Mouse (Mus musculus) neural tube, embryonic 14.5 days (tissue): ENCODE data around the gene Faim. TPM values are rescaled to one million over a fixed set of nuclear protein-coding genes. Genes with fewer than 3 reads are reported as not detected.

Experiments
- ATAC-seq: fragments of 200-750 bp; cut with Nextera tagmentation; 2 replicates; pipeline ENCODE4 v1.8.0; 2017; ENCODE audit warnings: low read depth, mild to moderate bottlenecking, moderate TSS enrichment, moderate library complexity
- H3K27ac ChIP-seq: fragments of 300-500 bp; sonication (generic); 2 replicates; pipeline ENCODE4 v1.5.1; 2014; ENCODE audit warnings: low read depth, mild to moderate bottlenecking, control low read depth, low read length, moderate library complexity, mixed read lengths
- H3K27me3 ChIP-seq: fragments of 300-500 bp; sonication (generic); 2 replicates; pipeline ENCODE4 v1.6.1; 2014; ENCODE audit warnings: low read length; ENCODE audit not compliant: control insufficient read depth, insufficient read depth
- H3K36me3 ChIP-seq: fragments of 300-500 bp; sonication (generic); 2 replicates; pipeline ENCODE4 v1.6.1; 2014; ENCODE audit warnings: low read length, mixed read lengths; ENCODE audit not compliant: control insufficient read depth, insufficient read depth
- H3K4me1 ChIP-seq: fragments of 300-500 bp; sonication (generic); 2 replicates; pipeline ENCODE4 v1.6.1; 2014; ENCODE audit warnings: low read length; ENCODE audit not compliant: control insufficient read depth, insufficient read depth
- H3K4me2 ChIP-seq: fragments of 300-500 bp; sonication (generic); 2 replicates; pipeline ENCODE4 v1.6.1; 2014; ENCODE audit warnings: mild to moderate bottlenecking, low read depth, low read length, control low read depth
- H3K4me3 ChIP-seq: fragments of 300-500 bp; sonication (generic); 2 replicates; pipeline ENCODE4 v1.5.1; 2014; ENCODE audit warnings: low read depth, low read length, control low read depth, mixed read lengths
- H3K9ac ChIP-seq: fragments of 300-500 bp; sonication (generic); replicated peaks from 2 replicates; pipeline ENCODE4 v1.6.1; 2014; ENCODE audit warnings: low read depth, mild to moderate bottlenecking, control low read depth, low read length, mixed read lengths
- H3K9me3 ChIP-seq: fragments of 300-500 bp; sonication (generic); 2 replicates; pipeline ENCODE4 v1.6.1; 2016; ENCODE audit warnings: low read length; ENCODE audit not compliant: control insufficient read depth
- WGBS: fragments of 180-500 bp; shearing (Covaris S2); extraction: QIAGEN DNeasy Blood & Tissue Kit; methylation state at CpG from one replicate; pipeline ENCODE4 v1.1.7; 2014; 5-methylcytosine and 5-hydroxymethylcytosine counted together
- polyA plus RNA-seq: library from polyadenylated mRNA; unstranded; fragments of >200 nt; fragmentation: Nextera tagmentation; extraction: Ambion mirVana; gene quantifications from 2 replicates; pipeline ENCODE4 v1.2.1, GENCODE M21; 2014

Faim gene
- 119 and 124 TPM in 2 replicates for polyA plus RNA-seq

DNA sequence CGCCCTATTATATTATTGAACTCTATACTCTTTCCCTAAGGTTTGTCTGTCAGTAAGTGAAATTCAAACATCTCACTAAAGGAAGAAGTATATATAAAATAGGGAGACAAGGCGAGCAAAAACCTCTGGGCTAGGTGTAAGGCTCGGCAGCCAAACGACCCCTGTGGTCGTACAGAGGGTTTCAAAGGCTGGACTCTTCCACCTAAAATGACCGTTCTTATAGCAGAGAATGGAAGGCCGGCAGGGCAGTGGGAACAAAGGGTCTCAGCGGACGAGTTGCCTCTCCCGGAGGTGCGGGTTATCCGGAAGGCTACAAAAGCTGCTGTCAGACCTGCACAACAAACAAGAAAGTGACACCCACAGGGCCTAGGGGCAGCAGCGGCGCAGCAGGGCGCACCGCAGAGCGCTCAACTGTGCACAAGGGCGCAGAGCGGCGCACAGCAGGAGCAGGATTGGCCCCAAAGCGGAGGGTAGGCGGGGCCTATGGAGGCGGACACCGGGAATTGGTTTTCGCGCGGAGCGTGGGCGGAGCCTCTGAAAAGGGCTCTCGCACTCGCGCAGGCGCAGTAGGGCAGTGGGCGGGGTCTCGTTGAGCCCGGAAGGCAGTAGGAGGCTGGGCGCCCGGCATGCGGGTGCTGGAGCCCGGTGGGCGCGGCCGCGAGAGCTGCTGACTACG lies at the start of gene Faim:
TSS of gene Faim (plus strand) at position 574 of the 676 bp plus-strand sequence.
- 1% methylated on average over 41 of the region's 45 CpGs for WGBS
- H3K9ac ChIP-seq: peak within 1 kb of the TSS; percentile 86
- H3K27me3 ChIP-seq: no peaks in the 10 kb centered on the region
- peak; percentile 98 for ATAC-seq
- peak within 1 kb of the TSS; percentile 79 for H3K27ac ChIP-seq
- peak within 1 kb of the TSS; percentile 75 for H3K4me2 ChIP-seq
- no peaks in the 10 kb centered on the region for H3K9me3 ChIP-seq
- no peaks in the 10 kb centered on the region for H3K36me3 ChIP-seq
- H3K4me3 ChIP-seq: peak within 1 kb of the TSS; percentile 79
- peaks cover 11% of the 10 kb centered on the region for H3K4me1 ChIP-seq

- H3K4me1 ChIP-seq: no peaks in the 10 kb centered on the region
- H3K4me2 ChIP-seq: no peak overlapping the region
- H3K9me3 ChIP-seq: no peaks in the 10 kb centered on the region
- H3K36me3 ChIP-seq: no peaks in the 10 kb centered on the region
- no peaks in the 10 kb centered on the region for H3K27me3 ChIP-seq
- no peak overlapping the region for H3K4me3 ChIP-seq
- 29% methylated on average over 2 of the region's 2 CpGs for WGBS
- H3K27ac ChIP-seq: no peak overlapping the region
- no peak overlapping the region for H3K9ac ChIP-seq
- ATAC-seq: no peak
Observed at GRCm38 (mm10) chr9:98939290-98939689, 46.9 kb upstream of the Faim start.

- Histone ChIP-seq H3K4me1 (peaks cover 17% of the 10 kb centered on the region), H3K27me3 (peaks cover 47% of the 10 kb centered on the region), H3K27ac (no peak overlapping the region), H3K4me2 (0 out of 2 replicates have a peak overlapping the region, but pooled peaks have one; percentile 12), H3K9me3 (no peaks in the 10 kb centered on the region), H3K36me3 (no peaks in the 10 kb centered on the region), H3K4me3 (no peak overlapping the region), H3K9ac (no peak overlapping the region)
- under 1% methylated on average over 39 of the region's 40 CpGs for WGBS
- ATAC-seq: peak; percentile 42; the same call in 1 of the 2 replicates
Observed at GRCm38 (mm10) chr9:98952171-98953050, 33.8 kb upstream of the Faim start.

- peaks cover 51% of the 10 kb centered on the region for H3K27me3 ChIP-seq
Observed at GRCm38 (mm10) chr9:98953291-98953690, 32.9 kb upstream of the Faim start.

GRCm38 (mm10) chr9:98953830-98954229 lies 32.3 kb upstream of the Faim start:
- 4% methylated on average over 9 of the region's 9 CpGs for WGBS
- Histone ChIP-seq H3K4me3 (no peak overlapping the region), H3K9ac (no peak overlapping the region), H3K27ac (no peak overlapping the region), H3K27me3 (peaks cover 53% of the 10 kb centered on the region), H3K4me1 (peaks cover 17% of the 10 kb centered on the region), H3K36me3 (no peaks in the 10 kb centered on the region), H3K9me3 (no peaks in the 10 kb centered on the region), H3K4me2 (no peak overlapping the region)
- ATAC-seq: no peak

More at GRCm38 (mm10) chr9:98953291-98953690, 32.9 kb upstream of the Faim start:
- 9% methylated on average over 4 of the region's 4 CpGs for WGBS
- Histone ChIP-seq H3K4me3 (no peak overlapping the region), H3K4me1 (peaks cover 17% of the 10 kb centered on the region), H3K9me3 (no peaks in the 10 kb centered on the region), H3K27ac (no peak overlapping the region), H3K9ac (no peak overlapping the region), H3K36me3 (no peaks in the 10 kb centered on the region), H3K4me2 (no peak overlapping the region)
- no peak for ATAC-seq

- H3K27me3 ChIP-seq: peaks cover 61% of the 10 kb centered on the region
- no peak overlapping the region for H3K9ac ChIP-seq
- H3K4me2 ChIP-seq: peak overlapping the region; percentile 43; the same call in 1 of the 2 replicates
- no peaks in the 10 kb centered on the region for H3K9me3 ChIP-seq
- no peak overlapping the region for H3K27ac ChIP-seq
- no peak for ATAC-seq
- peak overlapping the region; percentile 29; the same call in 1 of the 2 replicates for H3K4me3 ChIP-seq
- H3K36me3 ChIP-seq: no peaks in the 10 kb centered on the region
- 2% methylated on average over 33 of the region's 33 CpGs for WGBS
- H3K4me1 ChIP-seq: peaks cover 17% of the 10 kb centered on the region
Observed at GRCm38 (mm10) chr9:98954391-98955102, 31.6 kb upstream of the Faim start.

DNA sequence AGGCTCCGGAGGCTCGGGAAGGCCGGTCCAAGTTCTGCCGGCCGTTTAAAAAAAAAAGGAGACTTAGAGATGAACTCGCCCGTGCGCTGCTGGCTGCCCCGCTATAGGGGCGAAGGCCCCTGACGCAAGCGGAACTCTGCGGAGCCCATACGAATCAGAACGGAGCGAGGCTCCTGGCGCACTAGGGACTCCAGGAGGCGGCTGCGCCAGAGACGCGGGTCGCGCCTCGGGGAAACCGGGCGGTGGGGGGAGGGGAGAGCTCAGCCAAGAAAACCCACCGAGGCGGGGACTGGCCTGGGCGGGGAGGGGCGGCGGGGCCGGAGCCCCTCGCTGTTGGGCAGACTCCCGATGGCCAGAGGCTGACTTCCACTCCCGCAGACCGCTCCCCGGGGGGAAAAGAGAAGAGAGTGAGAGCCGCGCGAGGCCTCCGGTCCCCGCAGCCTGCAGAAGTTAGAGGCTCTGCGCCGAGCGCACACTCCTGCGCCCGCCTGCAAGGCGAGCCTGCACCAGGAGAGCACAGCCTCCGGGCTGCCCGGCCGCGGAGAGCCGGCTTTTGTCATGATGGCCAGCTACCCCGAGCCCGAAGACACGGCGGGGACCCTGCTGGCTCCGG lies 31.0 kb upstream of the Faim start, which contains the start of gene Foxl2:
TSS of gene Foxl2 (plus strand) at position 186 of the 613 bp plus-strand sequence.
- Histone ChIP-seq H3K27ac (peak within 1 kb of the TSS; percentile 39; the same call in 1 of the 2 replicates), H3K36me3 (no peaks in the 10 kb centered on the region), H3K9ac (0 out of 2 replicates have a peak within 1 kb of the TSS, but pooled peaks have one; percentile 25), H3K9me3 (no peaks in the 10 kb centered on the region), H3K27me3 (peaks cover 66% of the 10 kb centered on the region), H3K4me3 (peak within 1 kb of the TSS; percentile 29), H3K4me1 (peaks cover 17% of the 10 kb centered on the region), H3K4me2 (peak within 1 kb of the TSS; percentile 43)
- 0 out of 2 replicates have a peak, but pooled peaks have one; percentile 47 for ATAC-seq
- WGBS: under 1% methylated on average over 45 of the region's 58 CpGs

DNA sequence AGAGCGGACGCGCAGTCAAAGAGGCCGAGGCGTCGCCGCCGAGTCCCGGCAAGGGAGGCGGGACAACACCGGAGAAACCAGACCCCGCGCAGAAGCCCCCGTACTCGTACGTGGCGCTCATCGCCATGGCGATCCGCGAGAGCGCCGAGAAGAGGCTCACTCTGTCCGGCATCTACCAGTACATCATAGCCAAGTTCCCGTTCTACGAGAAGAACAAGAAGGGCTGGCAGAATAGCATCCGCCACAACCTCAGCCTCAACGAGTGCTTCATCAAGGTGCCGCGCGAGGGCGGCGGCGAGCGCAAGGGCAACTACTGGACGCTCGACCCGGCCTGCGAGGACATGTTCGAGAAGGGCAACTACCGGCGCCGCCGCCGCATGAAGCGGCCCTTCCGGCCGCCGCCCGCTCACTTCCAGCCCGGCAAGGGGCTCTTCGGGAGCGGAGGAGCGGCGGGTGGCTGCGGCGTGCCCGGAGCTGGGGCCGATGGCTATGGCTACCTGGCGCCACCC lies 30.4 kb upstream of the Faim start:
- H3K27ac ChIP-seq: peak overlapping the region; percentile 39; the same call in 1 of the 2 replicates
- H3K27me3 ChIP-seq: peaks cover 63% of the 10 kb centered on the region
- H3K9me3 ChIP-seq: no peaks in the 10 kb centered on the region
- H3K4me3 ChIP-seq: peak overlapping the region; percentile 29
- H3K4me2 ChIP-seq: peak overlapping the region; percentile 43
- no peaks in the 10 kb centered on the region for H3K36me3 ChIP-seq
- 0 out of 2 replicates have a peak overlapping the region, but pooled peaks have one; percentile 25 for H3K9ac ChIP-seq
- under 1% methylated on average over 55 of the region's 60 CpGs for WGBS
- peaks cover 17% of the 10 kb centered on the region for H3K4me1 ChIP-seq
- no peak for ATAC-seq
